Mouse (Mus musculus) C2C12 (cell line): Measurements from ENCODE around the gene Zfp65. TPM values are rescaled to one million over a fixed set of nuclear protein-coding genes. Genes with fewer than 3 reads are reported as not detected.
"Not testable (repeated sequence)": the region's sequence is repeated elsewhere in the genome, so short reads cannot be mapped to it uniquely, and the experiment has no call there.

ENCODE experiments used
- H3K27me3 ChIP-seq: one replicate; pipeline ENCODE4 v1.6.1; 2011; ENCODE audit not compliant: control insufficient read depth, insufficient read depth, insufficient read length
- H3K36me3 ChIP-seq: one replicate; pipeline ENCODE4 v1.6.1; 2011; ENCODE audit not compliant: control insufficient read depth, insufficient read depth
- H3K4me3 ChIP-seq: one replicate; pipeline ENCODE4 v1.5.1; 2011; ENCODE audit warnings: mild to moderate bottlenecking, control low read depth; ENCODE audit not compliant: poor library complexity, insufficient read depth, severe bottlenecking
- H3K79me2 ChIP-seq: one replicate; pipeline ENCODE4 v1.6.1; 2011; ENCODE audit not compliant: control insufficient read depth, insufficient read depth
- H3K79me3 ChIP-seq: one replicate; pipeline ENCODE4 v1.6.1; 2011; ENCODE audit warnings: low read depth, control low read depth
- H3ac ChIP-seq: one replicate; pipeline ENCODE3; 2011; ENCODE audit warnings: low read depth; ENCODE audit not compliant: control insufficient read depth, insufficient read length
- CEBPB ChIP-seq: IDR thresholded peaks from one replicate; pipeline ENCODE4 v1.6.1; 2011; ENCODE audit warnings: low read depth, mild to moderate bottlenecking, control low read depth, moderate library complexity
- CTCF ChIP-seq: IDR thresholded peaks from one replicate; pipeline ENCODE4 v1.5.1; 2011; ENCODE audit not compliant: control insufficient read depth, insufficient read depth, insufficient read length
- FOSL1 ChIP-seq: IDR thresholded peaks from one replicate; pipeline ENCODE4 v1.8.0; 2011; ENCODE audit warnings: mild to moderate bottlenecking, low read length; ENCODE audit not compliant: poor library complexity, insufficient read depth, severe bottlenecking
- MAX ChIP-seq: IDR thresholded peaks from one replicate; pipeline ENCODE4 v1.6.1; 2011; ENCODE audit warnings: mild to moderate bottlenecking, control low read depth
- MYOD1 ChIP-seq: IDR thresholded peaks from one replicate; pipeline ENCODE4 v1.6.1; 2011; ENCODE audit warnings: low read depth; ENCODE audit not compliant: control insufficient read depth, insufficient read length
- MYOG ChIP-seq: IDR thresholded peaks from one replicate; pipeline ENCODE4 v1.6.1; 2011; ENCODE audit not compliant: control insufficient read depth, insufficient read length; ENCODE audit errors: extremely low read depth
- USF1 ChIP-seq: IDR thresholded peaks from one replicate; pipeline ENCODE4 v1.6.1; 2011; ENCODE audit warnings: low read depth, mild to moderate bottlenecking, control low read depth, moderate library complexity
- polyA plus RNA-seq: library from polyadenylated mRNA; unstranded; fragments of >200 nt; fragmentation: generic; extraction: Trizol; gene quantifications from one replicate; pipeline ENCODE4 v1.2.1, GENCODE M21; 2012; ENCODE audit warnings: missing spikeins

Gene Zfp65
- polyA plus RNA-seq, 1 experiment: 1.3 TPM

GRCm38 (mm10) chr13:67686971-67687370 is 42.0 kb downstream of the Zfp65 start, which contains the start of gene Zfp738:
TSS of gene Zfp738 (minus strand) at chr13:67687071.
- H3K79me3 ChIP-seq: no peaks in the 10 kb centered on the region
- H3K36me3 ChIP-seq: no peaks in the 10 kb centered on the region
- no peak within 1 kb of the TSS for H3ac ChIP-seq
- no peaks in the 10 kb centered on the region for H3K27me3 ChIP-seq
- H3K79me2 ChIP-seq: no peaks in the 10 kb centered on the region
- TF ChIP-seq USF1: no peak
- no peak for TF ChIP-seq FOSL1
- TF ChIP-seq MAX: no peak
- TF ChIP-seq MYOD1: no peak
- no peak for TF ChIP-seq MYOG
- no peak for TF ChIP-seq CTCF
- TF ChIP-seq CEBPB: no peak
- no peak within 1 kb of the TSS for H3K4me3 ChIP-seq

DNA sequence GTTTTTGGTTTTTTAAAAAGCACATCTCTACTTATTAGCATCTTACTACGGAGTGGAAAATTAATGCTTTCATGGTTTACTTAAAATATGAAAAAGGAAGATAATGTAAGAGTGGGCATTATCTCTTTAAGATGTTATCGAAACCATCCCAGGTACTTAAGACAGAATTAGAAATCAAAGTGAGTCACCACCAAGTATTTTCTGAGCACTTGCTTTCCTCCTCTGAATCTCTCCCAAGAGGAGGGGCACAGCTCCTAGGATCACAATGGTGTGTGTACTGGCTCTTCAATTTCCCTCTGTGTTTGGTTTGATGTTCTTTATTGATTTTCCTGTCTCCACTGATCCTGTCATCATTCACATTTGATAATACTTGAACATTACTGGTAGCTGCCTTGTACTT is 45.1 kb downstream of the Zfp65 start:
- not testable (repeated sequence) for H3ac ChIP-seq, H3K36me3 ChIP-seq, H3K27me3 ChIP-seq, H3K4me3 ChIP-seq, H3K79me2 ChIP-seq, H3K79me3 ChIP-seq

GRCm38 (mm10) chr13:67682959-67683735 is 45.8 kb downstream of the Zfp65 start:
- H3K36me3 ChIP-seq, H3K27me3 ChIP-seq, H3K79me2 ChIP-seq, H3K79me3 ChIP-seq: not testable (repeated sequence)
- Histone ChIP-seq H3ac (peak overlapping the region; percentile 67), H3K4me3 (peak overlapping the region; percentile 37)
- TF ChIP-seq USF1: peak; percentile 42
- peak; percentile 97 for TF ChIP-seq MAX

DNA sequence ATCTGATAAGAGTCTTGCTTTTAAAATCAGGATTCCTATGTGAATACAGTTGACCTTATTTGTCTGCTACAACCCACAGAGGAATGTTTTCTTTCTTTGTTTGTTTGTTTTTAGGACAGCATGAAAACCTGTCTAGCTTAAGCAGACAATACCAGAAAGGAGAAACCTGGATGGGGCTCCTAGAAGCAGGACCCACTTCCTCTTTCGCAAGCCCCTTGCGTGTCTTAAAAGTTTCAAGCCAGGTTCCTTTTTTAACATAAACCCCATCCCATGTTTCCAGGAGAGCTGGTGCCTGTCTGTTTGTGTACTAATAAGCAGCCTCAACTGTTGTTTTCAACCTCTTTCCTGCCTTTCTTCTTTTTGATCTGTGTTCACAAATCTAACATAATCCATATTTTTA is 54.1 kb downstream of the Zfp65 start:
- Histone ChIP-seq H3K79me3 (no peaks in the 10 kb centered on the region), H3K27me3 (no peaks in the 10 kb centered on the region), H3K79me2 (no peaks in the 10 kb centered on the region), H3ac (no peak overlapping the region), H3K36me3 (no peaks in the 10 kb centered on the region), H3K4me3 (no peak overlapping the region)
- TF ChIP-seq MAX: no peak
- no peak for TF ChIP-seq CEBPB
- TF ChIP-seq CTCF: no peak
- no peak for TF ChIP-seq USF1
- no peak for TF ChIP-seq MYOG
- TF ChIP-seq MYOD1: no peak
- no peak for TF ChIP-seq FOSL1

Other genes starting within 250 kb of the Zfp65 start
- gene Zfp874b, start 244.9 kb downstream of the Zfp65 start, polyA plus RNA-seq: 1.4 TPM
- gene Zfp58, start 228.6 kb downstream of the Zfp65 start, polyA plus RNA-seq: 1.3 TPM
- gene Gm26965, start 203.0 kb downstream of the Zfp65 start, polyA plus RNA-seq: not detected
- 13.1 TPM for gene Zfp87, start 203.0 kb downstream of the Zfp65 start, polyA plus RNA-seq
- gene Zfp748, start 175.3 kb downstream of the Zfp65 start, polyA plus RNA-seq: 1.1 TPM
- 0.94 TPM for gene Zfp729b, start 119.5 kb downstream of the Zfp65 start, polyA plus RNA-seq
- 0.23 TPM for gene Gm49345, start 91.4 kb downstream of the Zfp65 start, polyA plus RNA-seq
- 0.68 TPM for gene Zfp729a, start 91.4 kb downstream of the Zfp65 start, polyA plus RNA-seq
- gene Zfp738, start 42.1 kb downstream of the Zfp65 start, polyA plus RNA-seq: 0.73 TPM
- gene Zfp85, start 26.1 kb upstream of the Zfp65 start, polyA plus RNA-seq: 0.51 TPM
- 0.04 TPM for gene Zfp493, start 50.5 kb upstream of the Zfp65 start, polyA plus RNA-seq
- 0.22 TPM for gene Zfp273, start 84.6 kb upstream of the Zfp65 start, polyA plus RNA-seq
- gene Gm10037, start 101.9 kb upstream of the Zfp65 start, polyA plus RNA-seq: not detected
- gene BC048507, start 134.2 kb upstream of the Zfp65 start, polyA plus RNA-seq: not detected